Mouse (Mus musculus) ES-Bruce4 (cell line): ENCODE measurements around the gene Lce6a. TPM values are rescaled to one million over a fixed set of nuclear protein-coding genes. Genes with fewer than 3 reads are reported as not detected.

Source experiments
- H3K27ac ChIP-seq: 2 replicates; pipeline ENCODE4 v1.5.1; 2012; ENCODE audit warnings: low read length, inconsistent platforms; ENCODE audit not compliant: insufficient read depth
- H3K27me3 ChIP-seq: 2 replicates; pipeline ENCODE4 v1.6.1; 2012; ENCODE audit warnings: mild to moderate bottlenecking, low read length, inconsistent platforms; ENCODE audit not compliant: control insufficient read depth, poor library complexity, insufficient read depth, severe bottlenecking
- H3K36me3 ChIP-seq: 2 replicates; pipeline ENCODE4 v1.6.1; 2012; ENCODE audit warnings: inconsistent platforms, mild to moderate bottlenecking, low read length, moderate library complexity; ENCODE audit not compliant: control insufficient read depth, poor library complexity, insufficient read depth, severe bottlenecking
- H3K4me1 ChIP-seq: one replicate; pipeline ENCODE4 v1.8.1; 2011; ENCODE audit warnings: low read length; ENCODE audit not compliant: control insufficient read depth, insufficient read depth
- H3K4me3 ChIP-seq: 2 replicates; pipeline ENCODE4 v1.5.1; 2011; ENCODE audit warnings: low read depth, mild to moderate bottlenecking, low read length
- H3K9ac ChIP-seq: 2 replicates; pipeline ENCODE4 v1.6.1; 2012; ENCODE audit warnings: low read depth, mild to moderate bottlenecking, inconsistent platforms; ENCODE audit not compliant: poor library complexity, severe bottlenecking
- H3K9me3 ChIP-seq: replicated peaks from 2 replicates; pipeline ENCODE4 v1.6.1; 2012; ENCODE audit warnings: mild to moderate bottlenecking, low read length, inconsistent platforms; ENCODE audit not compliant: control insufficient read depth, poor library complexity, insufficient read depth, severe bottlenecking
- CTCF ChIP-seq: IDR thresholded peaks from one replicate; pipeline ENCODE4 v1.8.1; 2011; ENCODE audit warnings: low read depth, low read length
- EP300 ChIP-seq: IDR thresholded peaks from 2 replicates; pipeline ENCODE4 v1.6.1; 2011; ENCODE audit warnings: low read depth, low read length; ENCODE audit not compliant: insufficient read depth
- POLR2A ChIP-seq: IDR thresholded peaks from one replicate; pipeline ENCODE4 v1.8.1; 2011; ENCODE audit warnings: low read length; ENCODE audit not compliant: insufficient read depth
- polyA plus RNA-seq: library from polyadenylated mRNA; stranded (reverse); fragments of >200 nt; gene quantifications from 2 replicates; pipeline ENCODE4 v1.2.4, GENCODE M21; 2011; ENCODE audit warnings: low read depth; ENCODE audit not compliant: missing spikeins, insufficient read depth, insufficient read length

Gene Lce6a
- polyA plus RNA-seq, 1 experiment = not detected

DNA sequence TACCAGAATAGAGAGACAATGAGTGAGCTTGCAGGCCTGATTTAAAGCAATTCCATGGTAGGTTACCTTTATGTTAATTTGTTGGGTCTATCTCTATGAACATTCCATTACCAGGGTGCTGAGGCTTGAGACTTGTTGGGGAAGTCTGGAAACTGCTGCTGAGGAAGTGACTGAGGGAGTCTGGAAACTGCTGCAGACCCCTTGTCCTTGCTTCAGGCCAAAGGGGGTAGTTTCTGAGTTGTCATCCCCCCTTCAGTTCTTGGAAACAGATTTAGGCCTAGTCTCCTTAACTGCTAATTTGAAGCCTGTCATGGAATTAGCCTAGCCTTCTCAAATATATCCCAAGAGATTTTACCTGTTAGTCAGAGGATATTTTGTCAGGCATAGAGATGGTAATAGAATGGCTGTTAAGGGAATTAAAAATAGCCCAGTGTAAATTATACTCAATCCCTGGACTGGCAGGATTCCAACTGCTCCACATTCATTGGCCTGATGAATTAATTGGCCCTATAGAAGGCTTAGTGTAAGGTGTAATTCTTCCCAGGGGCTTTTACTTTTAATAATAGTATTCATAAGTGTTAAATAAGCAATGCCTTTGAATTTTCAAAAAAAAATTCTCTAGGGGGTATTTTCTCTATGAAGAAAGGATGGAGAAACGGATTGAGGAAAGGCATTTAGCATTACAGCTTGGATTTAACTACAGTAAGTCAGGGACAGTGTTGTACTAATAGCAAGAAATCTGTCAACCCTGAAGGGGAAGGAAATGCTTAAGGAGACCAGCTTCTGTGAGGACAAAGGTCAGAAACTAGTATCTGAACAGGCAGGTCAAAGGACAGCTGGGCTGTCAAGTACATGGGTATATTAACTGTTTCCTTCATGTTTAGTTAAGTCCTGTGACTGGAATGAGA lies 16.5 kb upstream of the Lce6a start:
- TF ChIP-seq CTCF (no peak), EP300 (no peak)
- Histone ChIP-seq H3K27me3 (no peaks in the 10 kb centered on the region), H3K9me3 (no peaks in the 10 kb centered on the region)

DNA sequence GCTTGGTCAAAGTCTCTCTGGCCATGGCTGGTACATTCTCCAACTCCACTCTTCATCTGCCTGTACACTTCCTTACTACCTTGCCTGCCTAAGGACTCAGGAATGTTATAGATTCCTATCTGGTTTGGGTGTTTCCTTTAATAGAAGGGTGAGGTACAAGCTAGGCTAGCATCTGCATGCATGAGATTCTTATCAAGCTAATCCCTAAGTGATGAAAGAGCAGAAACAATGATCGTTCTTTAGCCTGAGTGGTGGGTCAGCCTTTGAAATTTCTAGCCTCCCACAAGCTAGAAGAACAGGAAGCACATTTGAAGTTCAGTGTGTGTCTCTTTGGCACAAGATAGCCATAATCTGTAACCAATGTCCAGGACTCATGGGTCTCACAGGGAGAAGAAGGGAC lies 11.7 kb downstream of the Lce6a start:
- Histone ChIP-seq H3K27ac (no peak overlapping the region), H3K9me3 (no peaks in the 10 kb centered on the region), H3K36me3 (no peaks in the 10 kb centered on the region), H3K4me3 (no peak overlapping the region), H3K4me1 (no peaks in the 10 kb centered on the region), H3K27me3 (no peaks in the 10 kb centered on the region), H3K9ac (no peak overlapping the region)
- TF ChIP-seq CTCF (no peak), POLR2A (no peak), EP300 (no peak)

More for the DNA sequence above, 16.5 kb upstream of the Lce6a start:
- H3K9ac ChIP-seq = no peak overlapping the region
- H3K36me3 ChIP-seq = no peaks in the 10 kb centered on the region
- H3K4me3 ChIP-seq = no peak overlapping the region
- no peak overlapping the region for H3K27ac ChIP-seq
- H3K4me1 ChIP-seq = no peaks in the 10 kb centered on the region

DNA sequence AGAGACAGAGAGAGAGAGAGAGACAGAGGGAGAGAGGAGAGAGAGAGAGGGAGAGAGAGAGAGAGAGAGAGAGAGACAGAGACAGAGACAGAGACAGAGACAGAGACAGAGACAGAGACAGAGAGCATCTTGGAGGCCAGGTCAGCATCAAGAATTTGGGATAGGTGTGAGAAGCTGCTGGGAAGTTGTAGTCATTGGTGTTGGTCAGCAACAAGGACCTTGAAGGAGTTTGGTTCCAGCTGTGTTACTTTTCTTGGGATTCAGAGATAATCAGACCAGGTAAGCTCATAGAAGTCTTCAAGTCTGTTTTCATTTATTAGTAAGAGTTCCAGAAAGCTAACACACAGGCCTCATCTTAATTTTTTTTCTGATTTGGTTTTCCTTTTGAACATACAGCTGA lies 14.1 kb downstream of the Lce6a start, which contains the start of gene 2210017I01Rik:
TSS of gene 2210017I01Rik (minus strand) at position 101 of the 400 bp plus-strand sequence.
- Histone ChIP-seq H3K4me1 (no peaks in the 10 kb centered on the region), H3K9me3 (no peaks in the 10 kb centered on the region), H3K4me3 (no peak within 1 kb of the TSS), H3K36me3 (no peaks in the 10 kb centered on the region), H3K27ac (no peak within 1 kb of the TSS), H3K9ac (no peak within 1 kb of the TSS), H3K27me3 (no peaks in the 10 kb centered on the region)
- no peak for TF ChIP-seq CTCF
- TF ChIP-seq POLR2A = no peak
- TF ChIP-seq EP300 = no peak

DNA sequence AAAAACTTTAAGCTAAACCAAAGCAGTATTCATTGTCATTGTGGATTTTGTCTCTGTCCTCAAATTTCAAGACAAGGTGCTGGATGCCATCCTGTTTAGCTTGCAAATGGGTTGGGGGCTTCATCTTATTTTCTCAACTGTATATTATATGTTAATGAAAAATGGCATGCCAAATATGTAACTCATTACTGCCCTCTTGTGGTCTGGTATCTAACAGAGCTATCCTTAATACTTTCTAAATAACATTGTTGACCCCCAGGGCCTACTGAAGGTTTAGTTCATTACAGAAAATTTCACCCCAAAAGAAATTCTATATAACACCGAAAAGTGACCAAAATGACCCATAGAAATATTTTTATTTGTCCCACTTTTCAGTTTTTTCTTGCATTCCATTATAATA lies 19.3 kb downstream of the Lce6a start:
- Histone ChIP-seq H3K9me3 (no peaks in the 10 kb centered on the region), H3K4me3 (no peak overlapping the region), H3K36me3 (no peaks in the 10 kb centered on the region), H3K27me3 (no peaks in the 10 kb centered on the region), H3K27ac (no peak overlapping the region), H3K9ac (no peak overlapping the region), H3K4me1 (no peaks in the 10 kb centered on the region)
- TF ChIP-seq POLR2A = no peak
- TF ChIP-seq CTCF = no peak
- no peak for TF ChIP-seq EP300

DNA sequence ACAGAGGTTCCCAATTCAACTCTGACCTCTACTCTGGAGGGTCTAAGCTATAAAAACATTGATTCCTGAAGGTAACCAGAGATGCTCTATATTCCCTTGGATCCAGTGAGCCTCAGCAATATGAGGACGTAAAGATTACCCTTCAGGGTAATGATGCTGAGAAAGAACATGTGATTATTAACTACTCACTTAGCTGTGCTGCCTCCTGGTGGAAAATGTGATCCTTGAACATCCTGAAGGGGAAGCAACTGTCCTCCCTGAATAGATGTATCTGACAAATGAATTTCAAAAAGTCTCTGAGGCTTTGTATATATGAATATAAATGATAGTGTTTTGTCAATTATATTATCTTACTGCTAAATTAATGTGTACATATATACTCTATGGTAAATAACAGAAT lies 21.0 kb downstream of the Lce6a start:
- Histone ChIP-seq H3K4me3 (no peak overlapping the region), H3K4me1 (no peaks in the 10 kb centered on the region), H3K9ac (no peak overlapping the region), H3K9me3 (no peaks in the 10 kb centered on the region), H3K27ac (no peak overlapping the region), H3K27me3 (no peaks in the 10 kb centered on the region), H3K36me3 (no peaks in the 10 kb centered on the region)
- TF ChIP-seq POLR2A = no peak
- no peak for TF ChIP-seq EP300
- no peak for TF ChIP-seq CTCF

DNA sequence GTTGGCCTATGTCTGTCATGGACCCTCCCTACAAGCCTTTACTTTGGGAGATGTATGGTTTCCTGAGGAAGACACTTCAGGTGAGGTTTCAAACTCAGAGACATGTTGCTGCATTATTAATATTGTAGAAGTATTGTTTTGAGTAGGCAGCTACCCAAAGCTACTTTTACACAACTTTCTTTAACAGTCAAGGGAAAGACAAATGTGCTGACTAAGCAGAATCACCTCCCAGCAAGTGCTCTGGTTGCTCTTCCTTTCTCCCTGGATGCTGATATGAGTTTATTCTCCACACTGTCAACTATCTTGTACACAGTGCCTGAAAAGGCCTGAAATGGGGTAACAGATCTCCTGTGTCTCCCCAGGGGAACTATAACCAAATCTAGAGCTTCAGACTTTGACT lies 21.5 kb downstream of the Lce6a start:
- Histone ChIP-seq H3K9ac (no peak overlapping the region), H3K27ac (no peak overlapping the region), H3K4me3 (no peak overlapping the region), H3K4me1 (no peaks in the 10 kb centered on the region), H3K36me3 (no peaks in the 10 kb centered on the region), H3K27me3 (no peaks in the 10 kb centered on the region), H3K9me3 (no peaks in the 10 kb centered on the region)
- TF ChIP-seq POLR2A (no peak), CTCF (no peak), EP300 (no peak)
